Comparison of ENCODE assay signal across 10 mouse cellular contexts in the genomic region with DNA sequence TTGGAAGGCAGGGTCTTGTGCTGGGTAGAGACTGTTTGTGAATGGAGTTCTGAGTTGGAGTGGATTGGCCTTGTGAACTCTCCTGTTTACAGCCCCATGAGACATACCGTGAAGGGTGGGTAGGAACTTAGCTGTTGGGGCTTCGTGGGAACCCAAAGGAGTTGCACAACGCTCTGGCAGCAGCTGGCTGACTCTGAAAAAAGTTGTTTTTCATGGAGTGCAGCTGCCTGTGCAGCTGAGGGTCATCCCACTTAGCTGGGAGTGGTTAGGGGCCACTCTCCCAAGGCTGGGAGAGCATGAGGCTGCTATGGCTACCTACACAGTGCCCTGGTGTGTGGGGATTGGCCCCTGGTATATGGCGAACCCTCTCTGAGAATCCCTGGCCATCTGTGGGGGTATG. TPM values are rescaled to one million over a fixed set of nuclear protein-coding genes. Genes with fewer than 3 reads are reported as not detected.
DNase-seq lines count a peak whose midpoint lies in the region; ATAC-seq lines count a peak whose summit lies in the region.
"Had no signal": no experiment of that assay in that cellular context is flagged by ENCODE, and none has a peak within 500 bp of the region (broad histone marks: within the 10 kb centered on the region; RNA-seq: fewer than 3 reads in every experiment).

No protein-coding gene starts in this region.

- intact Hi-C loops in heart, postnatal 36 days (cut with DNase I), result no loop called here

- ATAC-seq in megakaryocyte progenitor cell, adult 5-6 weeks (replicated peaks; ENCODE audit: poor library complexity), result 0 out of 2 replicates have a peak, but pooled peaks have one; percentile 6
- ATAC-seq: forebrain, embryonic 14.5 days had no signal

- peak; percentile 54 for DNase-seq in kidney, postnatal 10 days
- DNase-seq in kidney, adult 18-20 months, result no peak
- peak; percentile 27 to 59 for DNase-seq in gastrocnemius, adult 8-10 months (ENCODE audit: low spot score in 2 of 2)
- peak; percentile 59 to 60 for DNase-seq in heart, postnatal 36 days
- no peak for DNase-seq in retina, postnatal 1 day
- DNase-seq in spleen, postnatal 36 days (ENCODE audit: low spot score in 2 of 2), result no peak
- DNase-seq in yolk sac, embryonic 10.5 days (ENCODE audit: low spot score), result no peak
- DNase-seq: layer of hippocampus, adult 9-11 months had no signal

RNA-seq across cellular contexts. Expression of a gene that starts 32.0 kb away (rescaled TPM):
- total RNA-seq in gastrocnemius, adult 8-10 months (2022), result 10 to 100 TPM; 19.9 to 34.2 (median 25.1) TPM
- total RNA-seq in heart, postnatal 36 days (2021), result 100 to 1,000 TPM; 105 to 136 TPM
- total RNA-seq in megakaryocyte progenitor cell, adult 5-6 weeks (2015), result not detected in 2 replicates
- total RNA-seq in megakaryocyte progenitor cell, adult 5-6 weeks (2017), result not detected in 2 replicates

Comparison
In these comparisons a context has a peak if more than half of its experiments do, and no peak if none do; other contexts are left out.
1. DNase-seq: peak in kidney, postnatal 10 days (single experiment), gastrocnemius, adult 8-10 months (2 of 2) and heart, postnatal 36 days (2 of 2); none in kidney, adult 18-20 months (single experiment), retina, postnatal 1 day (single experiment), spleen, postnatal 36 days (0 of 2) and yolk sac, embryonic 10.5 days (single experiment).
2. RNA of a gene that starts 32.0 kb away (total RNA-seq): 105 to 136 TPM in heart, postnatal 36 days and 19.9 to 34.2 TPM in gastrocnemius, adult 8-10 months; not detected in megakaryocyte progenitor cell, adult 5-6 weeks; every median in the first group is over 10 times any median in the second.